Mouse (Mus musculus) inflammation-experienced regulatory T-cells, adult 6 months (primary cell): ENCODE results near the gene Nuak1. TPM values are rescaled to one million over a fixed set of nuclear protein-coding genes. Genes with fewer than 3 reads are reported as not detected.

Experiments
- ATAC-seq: one replicate; pipeline ENCODE4 v1.8.0; 2017
- polyA plus RNA-seq, 3 experiments: library from polyadenylated mRNA; unstranded; fragments of 100-300 nt; shearing (Covaris generic); gene quantifications; one replicate each; pipeline ENCODE4 v1.2.1; 2017

Gene Nuak1
- polyA plus RNA-seq, 3 experiments from 2014 or later, result not detected

- ATAC-seq, result no peak
Measured at GRCm38 (mm10) chr10:84446661-84447060, 6.3 kb upstream of the Nuak1 start.

- ATAC-seq, result no peak
Measured at GRCm38 (mm10) chr10:84444396-84444795, 4.0 kb upstream of the Nuak1 start.

DNA sequence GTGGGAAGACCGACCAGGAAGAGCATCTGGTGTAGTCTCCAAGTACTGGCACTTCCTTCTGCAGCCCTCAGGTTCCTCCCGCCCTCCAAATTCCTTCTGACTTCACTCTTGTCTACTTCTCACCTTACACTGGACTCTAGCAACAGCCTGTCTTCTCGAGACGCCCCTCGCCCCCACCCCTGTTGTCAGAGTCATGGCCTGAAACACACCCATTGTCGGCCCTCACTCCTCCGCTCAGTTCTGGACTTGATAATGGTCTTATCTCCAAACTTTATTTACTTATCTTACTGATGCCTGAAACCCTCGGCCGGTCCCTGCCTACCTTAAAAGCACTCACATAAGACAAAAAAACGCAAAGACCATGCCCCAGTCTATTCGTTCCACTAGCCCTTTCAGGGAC, 1.4 kb upstream of the Nuak1 start:
- ATAC-seq, result no peak

DNA sequence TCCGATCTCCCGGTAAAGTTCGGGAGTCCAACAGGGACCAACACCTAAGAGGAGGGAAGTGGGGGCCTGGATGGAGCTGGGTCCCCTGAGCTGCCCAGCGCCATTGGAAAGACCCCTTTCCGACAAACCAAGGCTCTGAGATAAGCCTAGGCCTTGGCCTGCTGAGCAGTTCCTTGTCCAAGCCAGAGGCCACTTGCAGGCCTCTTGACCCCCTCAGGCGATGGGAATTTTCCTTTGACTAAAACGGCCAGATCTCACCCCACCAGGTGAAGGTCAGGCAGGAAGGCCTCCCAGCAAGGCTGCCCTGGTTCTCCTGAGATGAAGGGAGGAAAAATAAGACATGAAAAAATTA, 1.0 kb upstream of the Nuak1 start:
- no peak for ATAC-seq

DNA sequence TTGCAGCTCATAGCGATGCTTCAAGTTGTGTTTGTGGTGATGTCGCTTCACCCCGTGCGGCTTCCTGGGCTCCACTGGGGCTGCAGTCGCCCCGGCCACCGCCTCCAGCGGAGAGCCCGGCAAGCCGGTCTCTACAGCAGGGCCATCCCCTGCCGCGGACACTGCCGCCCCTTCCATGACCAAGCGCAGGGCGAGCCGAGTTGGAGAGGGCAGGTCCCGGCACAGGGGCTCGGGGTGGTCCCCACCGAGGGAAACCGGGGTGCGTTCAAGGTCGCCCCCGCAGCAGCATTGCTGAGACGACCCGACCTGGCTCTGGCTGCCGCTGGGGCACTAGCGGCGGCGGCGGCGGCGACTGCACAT, 236 bp downstream of the Nuak1 start:
- no peak for ATAC-seq

GRCm38 (mm10) chr10:84439228-84439596, 1.2 kb downstream of the Nuak1 start:
- ATAC-seq, result no peak

GRCm38 (mm10) chr10:84438466-84439227, 1.8 kb downstream of the Nuak1 start:
- ATAC-seq, result no peak

GRCm38 (mm10) chr10:84438049-84438422, 2.4 kb downstream of the Nuak1 start:
- ATAC-seq, result peak; percentile 43

GRCm38 (mm10) chr10:84437166-84438048, 3.0 kb downstream of the Nuak1 start:
- ATAC-seq, result no peak

GRCm38 (mm10) chr10:84435930-84436329, 4.5 kb downstream of the Nuak1 start:
- ATAC-seq, result no peak

DNA sequence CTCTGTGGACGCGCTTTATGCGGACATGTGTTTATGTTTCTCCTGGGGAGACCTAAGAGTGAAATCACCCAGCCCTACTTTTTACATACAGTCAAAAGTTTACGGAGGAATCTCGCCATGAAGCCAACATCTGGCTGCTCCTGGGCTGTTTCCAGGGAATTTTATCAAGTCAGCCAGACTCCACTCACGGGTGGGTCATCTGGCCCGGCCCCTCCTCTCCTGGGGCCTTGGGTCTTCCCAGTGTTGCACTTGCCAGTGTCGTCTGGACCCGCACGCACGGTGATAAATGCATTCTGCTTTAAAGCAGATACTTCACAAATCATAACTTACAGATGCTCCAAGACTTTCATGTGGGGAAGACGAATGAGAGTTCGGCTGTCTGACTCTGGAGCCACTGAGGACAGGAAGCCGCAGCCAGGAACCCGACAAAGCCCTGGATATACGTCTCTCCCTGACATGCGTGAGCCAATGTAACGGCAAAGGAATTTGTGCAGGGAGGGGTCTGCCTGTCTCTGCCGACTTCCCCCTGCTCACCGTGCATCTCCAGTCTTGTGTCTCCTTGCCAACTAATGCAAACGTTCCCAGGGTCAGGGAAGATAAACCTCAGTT, 7.1 kb downstream of the Nuak1 start:
- no peak for ATAC-seq

DNA sequence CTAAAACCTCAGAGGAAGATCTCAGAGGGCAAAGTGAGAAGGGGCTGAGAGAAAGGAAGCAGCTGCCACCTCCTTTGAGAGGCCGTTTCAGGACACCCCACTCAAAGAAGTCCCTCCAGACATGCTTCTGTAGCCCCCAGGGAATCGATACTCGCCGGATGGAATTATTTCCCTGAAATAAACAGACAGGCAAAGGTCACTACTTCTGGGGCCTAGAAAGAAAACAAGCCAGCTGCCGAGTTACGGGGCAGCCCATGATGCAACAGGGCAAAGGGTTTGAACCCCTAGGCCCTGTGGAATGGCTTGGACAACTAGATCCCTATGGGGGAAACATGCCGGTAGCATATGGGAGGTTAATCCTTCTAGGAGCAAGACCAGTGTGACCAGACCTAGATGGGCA, 16.0 kb downstream of the Nuak1 start:
- ATAC-seq, result no peak

- no peak for ATAC-seq
Measured at GRCm38 (mm10) chr10:84423903-84424302, 16.5 kb downstream of the Nuak1 start.

GRCm38 (mm10) chr10:84420589-84420988, 19.8 kb downstream of the Nuak1 start:
- ATAC-seq, result no peak

- no peak for ATAC-seq
Measured at GRCm38 (mm10) chr10:84418421-84418820, 22.0 kb downstream of the Nuak1 start.

DNA sequence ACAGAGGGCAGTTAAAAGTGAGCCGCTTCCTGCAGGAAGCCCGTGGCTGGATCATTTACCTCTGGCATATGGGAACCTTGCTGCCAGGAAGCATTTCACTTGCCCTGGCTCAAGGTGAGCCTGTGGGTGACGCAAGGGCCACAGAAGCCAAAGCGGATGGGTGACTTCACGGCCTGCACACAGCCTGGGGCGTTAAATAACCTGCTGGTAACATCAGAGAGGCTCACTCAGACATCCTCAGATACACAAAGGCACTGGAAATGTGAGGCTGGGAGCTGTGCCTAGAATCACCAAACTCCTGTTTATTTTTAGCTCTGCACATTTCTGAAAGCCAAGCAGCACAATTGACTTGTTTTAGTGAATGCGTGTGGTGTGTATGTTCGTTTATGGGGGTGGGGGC, 23.6 kb downstream of the Nuak1 start:
- no peak for ATAC-seq

DNA sequence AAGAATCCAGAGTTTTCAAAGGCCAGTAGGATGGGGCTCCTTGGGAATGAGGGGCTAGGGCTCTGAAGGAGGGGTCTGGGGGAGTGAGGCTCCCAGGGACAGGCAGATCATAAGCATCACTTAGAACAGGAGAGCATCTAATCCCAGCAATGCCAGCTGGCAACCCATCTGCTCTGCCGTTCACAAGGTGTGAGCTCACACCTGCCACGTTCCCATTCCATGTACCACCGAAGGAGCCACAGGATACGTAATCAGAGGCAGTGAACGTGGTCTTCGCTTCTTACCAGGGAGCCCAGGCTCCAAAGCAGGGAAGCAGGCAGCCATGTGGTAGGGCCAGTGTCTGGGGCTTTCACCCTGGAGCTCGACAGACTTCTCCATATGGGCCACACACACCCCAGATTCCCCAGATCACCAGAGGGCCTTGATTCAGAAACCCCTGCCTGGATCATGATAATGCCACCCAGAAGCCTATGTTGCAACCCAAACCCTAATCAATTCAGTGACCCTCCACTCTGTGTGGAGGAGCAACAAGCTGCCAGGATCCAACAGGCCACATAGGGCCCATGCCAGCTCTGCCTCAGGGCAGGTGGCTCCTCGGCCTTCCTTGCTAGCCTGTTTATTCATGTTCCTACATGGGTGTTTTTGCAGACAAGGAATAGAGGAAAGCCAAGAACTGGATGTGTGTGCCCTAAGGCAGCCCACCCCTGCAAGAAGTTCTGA, 25.3 kb downstream of the Nuak1 start:
- ATAC-seq, result no peak

DNA sequence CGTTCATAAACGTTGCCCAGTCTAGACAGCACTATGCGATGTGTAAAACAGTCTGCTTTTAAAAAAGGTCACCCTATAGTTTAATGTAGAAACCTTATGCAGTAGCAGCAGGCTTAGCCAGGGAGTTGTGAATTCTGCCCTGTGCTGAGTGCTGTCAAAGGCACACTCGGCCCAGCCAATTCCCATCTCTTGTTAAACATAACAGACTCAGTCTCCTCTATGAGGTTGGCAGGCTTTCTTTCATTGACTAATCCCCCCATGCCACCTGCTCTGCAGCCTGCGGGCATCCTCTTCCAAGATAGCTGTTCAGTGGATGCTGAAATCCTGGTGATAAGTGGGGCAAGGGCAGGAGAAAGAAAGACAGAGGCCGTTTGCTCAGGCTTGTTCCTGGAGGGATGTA, 27.1 kb downstream of the Nuak1 start:
- no peak for ATAC-seq

GRCm38 (mm10) chr10:84412326-84412962, 28.0 kb downstream of the Nuak1 start:
- ATAC-seq, result no peak

GRCm38 (mm10) chr10:84411122-84412105, 29.0 kb downstream of the Nuak1 start:
- no peak for ATAC-seq

- no peak for ATAC-seq
Measured at GRCm38 (mm10) chr10:84408965-84409660, 31.3 kb downstream of the Nuak1 start.
